Mouse (Mus musculus): ENCODE results near the gene Adamts2.

DNA sequence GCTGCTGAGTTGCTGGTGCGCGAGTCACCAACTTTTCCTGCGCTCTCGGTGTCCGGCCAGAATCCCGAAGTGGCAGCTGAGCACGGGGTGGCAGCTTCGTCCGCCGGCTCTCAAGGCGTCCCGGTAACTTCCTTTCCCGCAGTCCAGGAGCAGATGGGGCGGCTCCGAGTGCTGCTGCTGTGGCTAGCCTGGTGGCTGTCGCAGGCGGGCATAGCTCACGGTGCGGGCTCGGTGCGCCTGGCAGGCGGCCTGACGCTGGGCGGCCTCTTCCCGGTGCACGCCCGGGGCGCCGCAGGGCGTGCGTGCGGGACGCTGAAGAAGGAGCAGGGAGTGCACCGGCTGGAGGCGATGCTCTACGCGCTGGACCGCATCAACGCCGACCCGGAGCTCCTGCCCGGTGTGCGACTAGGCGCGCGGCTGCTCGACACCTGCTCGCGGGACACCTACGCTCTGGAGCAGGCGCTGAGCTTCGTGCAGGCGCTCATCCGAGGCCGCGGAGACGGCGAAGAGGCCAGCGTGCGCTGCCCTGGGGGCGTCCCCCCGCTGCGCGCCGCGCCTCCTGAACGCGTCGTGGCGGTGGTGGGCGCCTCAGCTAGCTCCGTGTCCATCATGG, 249.2 kb downstream of the Adamts2 start:
- no peak for TF ChIP-seq CTCF (IDR thresholded peaks at IDR 0.05; ENCODE audit: low read depth)
- TF ChIP-seq EP300 (optimal IDR thresholded peaks at IDR 0.05) = no peak

Measured in stomach, postnatal 0 days (tissue).